Mouse (Mus musculus) kidney, adult 8-10 months (tissue): Measurements from ENCODE around the gene Ccser1.
"Not testable (repeated sequence)": the region's sequence is repeated elsewhere in the genome, so short reads cannot be mapped to it uniquely, and the experiment has no call there.

Experiments
- DNase-seq, 2 experiments: peaks; one replicate each; pipeline ENCODE4 v3.0.0; 2022

Ccser1 gene

DNA sequence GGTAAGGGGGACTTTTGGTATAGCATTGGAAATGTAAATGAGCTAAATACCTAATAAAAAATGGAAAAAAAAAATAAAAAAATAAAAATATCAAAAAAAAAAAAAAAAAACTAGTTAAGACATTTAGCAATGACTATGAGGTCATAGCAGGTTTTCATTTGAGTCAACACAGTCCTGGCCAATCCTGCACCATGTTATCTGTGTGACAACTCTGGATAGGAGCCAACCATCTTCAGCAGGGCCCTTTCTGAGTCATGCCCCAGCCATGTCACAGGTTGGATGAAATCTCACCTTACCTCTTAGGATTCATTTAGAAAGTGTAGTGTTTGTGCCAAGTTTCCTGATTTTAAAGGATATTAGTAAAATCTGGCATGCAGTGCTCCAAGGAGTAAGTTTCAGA is 45.2 kb downstream of the Ccser1 start:
- DNase-seq, result no peak

DNA sequence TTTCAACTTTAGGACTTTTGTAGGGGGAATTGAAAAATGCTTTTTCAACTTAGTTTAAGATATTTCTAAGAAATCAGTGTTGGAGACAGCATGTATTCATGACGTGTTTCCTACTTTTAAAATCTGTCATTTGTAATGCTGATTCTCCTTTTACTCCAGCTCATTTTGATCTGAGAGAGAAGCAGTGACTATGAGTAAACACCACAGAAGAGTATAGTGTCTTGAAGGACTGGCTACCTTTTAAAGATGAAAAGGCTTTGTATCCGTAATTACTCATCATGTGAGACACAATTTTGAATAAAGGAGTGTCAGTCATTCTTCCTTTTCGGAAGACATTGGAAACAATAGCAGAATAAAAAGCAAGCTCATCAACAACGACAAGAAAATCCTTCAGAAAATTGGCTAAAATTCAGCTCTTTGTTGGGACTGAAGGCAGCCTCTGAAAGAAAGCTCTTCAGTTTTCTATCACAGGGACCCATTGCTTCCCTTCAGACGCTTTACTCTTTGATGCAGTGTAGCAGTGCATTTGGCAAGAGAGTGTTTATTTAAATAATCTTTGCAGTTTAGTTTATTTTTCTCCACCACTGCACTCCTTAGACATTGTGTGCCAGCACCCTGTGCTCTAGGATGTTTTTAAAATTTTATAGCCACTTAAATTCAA is 50.1 kb downstream of the Ccser1 start:
- DNase-seq, result no peak

DNA sequence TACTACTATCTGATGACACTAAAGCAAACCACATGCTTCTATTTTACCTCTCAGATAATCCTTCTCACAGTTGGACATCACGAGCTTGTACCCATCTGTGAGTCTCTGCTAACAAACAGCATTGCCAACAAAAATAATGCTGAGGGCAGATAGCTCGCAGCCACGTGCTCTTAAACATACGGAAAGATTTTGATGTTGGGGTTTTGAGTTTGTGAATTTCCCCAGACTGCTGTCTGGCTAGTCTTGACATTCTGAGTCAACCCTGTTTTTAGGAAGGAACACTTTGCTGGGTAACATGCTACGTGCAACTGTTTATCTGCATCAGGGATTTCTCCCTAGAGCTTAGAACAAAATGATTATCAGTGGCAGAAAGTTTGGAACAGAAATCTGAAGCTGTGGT is 52.9 kb downstream of the Ccser1 start:
- DNase-seq, result no peak

DNA sequence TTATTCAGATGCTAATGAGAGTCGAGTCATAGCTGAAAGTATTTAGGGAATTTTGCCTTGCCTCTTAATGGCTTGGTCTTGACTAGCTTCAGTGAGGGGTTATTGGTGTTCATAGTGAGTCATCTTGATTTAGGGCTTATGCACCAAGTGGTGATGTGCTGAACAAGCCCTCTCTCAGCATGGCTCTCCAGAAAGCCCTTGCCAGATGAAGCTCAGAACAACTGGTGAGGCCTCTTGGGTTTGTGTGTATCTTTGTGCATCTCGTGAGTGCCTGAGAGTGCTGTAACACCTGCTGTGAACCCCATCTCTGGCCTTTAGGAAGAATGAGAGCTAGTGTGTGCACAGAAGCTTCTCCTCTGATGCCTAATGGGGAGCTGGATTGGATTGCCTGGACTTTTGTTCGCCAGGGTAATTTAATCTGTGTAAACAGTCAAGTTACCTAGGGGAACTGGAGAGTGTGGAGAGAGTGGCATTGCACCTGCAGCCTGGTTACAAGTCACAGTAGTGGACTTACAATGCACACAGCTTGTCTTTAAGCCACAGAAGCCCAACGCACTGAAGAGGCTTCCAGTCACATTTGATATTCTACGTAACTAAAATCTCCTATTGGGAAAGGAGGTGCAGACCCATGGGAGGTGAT is 53.5 kb downstream of the Ccser1 start:
- DNase-seq, result no peak

DNA sequence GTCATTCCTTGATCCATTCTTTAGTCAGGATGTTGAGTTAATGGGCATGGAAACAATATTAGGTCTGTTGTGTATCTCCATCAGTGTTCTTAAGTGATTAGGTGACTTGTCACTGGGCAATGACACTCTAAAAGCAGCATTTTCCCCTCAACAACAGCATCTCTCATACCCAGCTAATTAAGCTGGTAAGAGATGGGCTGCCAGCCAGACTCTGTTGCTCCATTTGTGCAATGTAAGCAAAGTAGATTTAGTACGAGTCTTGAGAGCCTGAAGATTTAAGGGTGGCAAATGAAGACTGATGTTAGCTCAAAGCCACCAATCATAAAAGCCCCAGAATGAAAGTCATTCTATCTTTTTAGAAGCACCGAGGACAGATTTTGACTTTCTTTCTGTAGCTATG is 60.5 kb downstream of the Ccser1 start:
- no peak for DNase-seq

DNA sequence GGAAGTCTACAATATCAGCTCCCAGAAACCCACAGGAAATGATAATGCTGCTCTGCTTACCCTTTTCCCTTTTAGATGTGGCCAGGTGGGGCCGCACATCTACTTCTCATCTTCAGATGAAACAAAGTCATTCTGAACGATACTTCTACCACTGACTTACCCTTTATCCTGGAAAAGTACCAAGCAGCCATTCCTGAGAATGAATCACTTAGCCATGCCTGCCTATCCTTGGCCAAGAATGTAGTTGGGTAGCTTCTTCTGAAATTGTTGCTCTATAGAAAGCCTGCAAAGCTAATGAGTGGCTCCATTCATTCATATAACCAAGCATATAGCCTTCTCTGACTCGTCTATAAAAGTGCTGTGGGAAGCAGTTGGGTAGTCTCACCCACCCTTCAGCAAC is 62.4 kb downstream of the Ccser1 start:
- DNase-seq, result no peak

DNA sequence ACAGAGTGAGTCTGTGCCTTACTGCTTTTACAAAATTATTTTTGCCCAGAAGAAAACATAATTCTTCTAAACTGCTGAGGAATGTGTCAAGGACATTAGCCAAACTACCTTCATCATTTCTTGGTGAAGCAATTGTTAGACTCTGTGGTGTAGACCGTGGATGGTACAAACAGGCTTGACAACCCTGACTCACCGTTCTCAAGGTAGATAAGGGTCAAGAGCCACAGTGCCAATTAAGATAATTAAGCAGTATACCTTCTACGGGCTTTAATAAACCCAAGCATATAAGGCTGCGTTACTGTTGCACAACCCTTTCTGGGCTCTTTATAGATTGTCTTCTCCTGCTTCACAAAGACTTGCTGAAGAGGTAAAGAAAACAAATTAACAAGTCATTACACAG is 66.4 kb downstream of the Ccser1 start:
- DNase-seq, result no peak

DNA sequence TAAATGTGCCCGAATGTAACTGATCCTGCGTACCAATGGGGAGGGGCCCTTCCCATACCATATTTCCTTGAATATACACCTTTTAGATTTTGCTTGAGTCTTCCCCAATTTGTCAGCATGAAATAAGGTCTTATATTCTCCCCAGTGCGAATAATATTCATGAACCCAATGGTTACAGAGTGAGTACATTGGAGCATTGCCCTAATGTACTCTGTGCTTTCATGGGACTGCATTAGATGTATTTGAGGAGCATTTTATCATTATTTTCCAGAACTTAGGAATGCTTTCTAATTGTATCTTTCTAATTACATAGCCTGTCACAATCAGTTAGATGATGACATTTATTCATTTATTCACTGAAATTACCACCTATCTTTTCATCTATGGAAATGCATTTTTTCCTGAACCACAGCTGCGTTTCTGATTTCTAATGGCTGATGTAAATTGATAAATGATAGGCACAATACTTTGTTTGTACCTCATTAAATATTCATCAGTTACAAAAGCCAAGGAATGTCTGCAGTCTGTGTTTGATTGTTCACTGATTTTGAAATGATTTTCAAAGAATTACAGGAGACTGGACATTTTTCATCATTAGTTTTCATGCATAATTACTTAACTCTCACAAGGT is 67.8 kb downstream of the Ccser1 start:
- DNase-seq, result no peak

DNA sequence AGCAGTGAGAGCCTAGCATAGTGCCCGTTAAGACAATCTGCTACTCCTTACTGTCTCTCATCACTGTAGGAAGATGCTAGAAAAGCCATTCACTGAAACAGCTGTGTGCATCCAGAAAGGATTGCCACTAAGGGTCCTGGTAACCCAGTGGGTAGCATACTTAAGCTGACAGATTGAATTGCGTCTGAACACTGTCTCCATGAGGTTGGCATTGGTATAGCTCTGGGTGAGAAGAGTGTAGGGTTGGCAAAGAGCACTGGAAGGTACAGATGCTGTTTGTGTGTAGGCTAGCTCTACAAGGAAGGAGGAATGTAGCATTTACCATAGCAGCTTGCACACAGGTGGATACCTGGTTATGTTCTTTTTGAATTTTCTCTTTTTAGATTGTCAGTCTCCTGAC is 68.6 kb downstream of the Ccser1 start:
- DNase-seq, result no peak

DNA sequence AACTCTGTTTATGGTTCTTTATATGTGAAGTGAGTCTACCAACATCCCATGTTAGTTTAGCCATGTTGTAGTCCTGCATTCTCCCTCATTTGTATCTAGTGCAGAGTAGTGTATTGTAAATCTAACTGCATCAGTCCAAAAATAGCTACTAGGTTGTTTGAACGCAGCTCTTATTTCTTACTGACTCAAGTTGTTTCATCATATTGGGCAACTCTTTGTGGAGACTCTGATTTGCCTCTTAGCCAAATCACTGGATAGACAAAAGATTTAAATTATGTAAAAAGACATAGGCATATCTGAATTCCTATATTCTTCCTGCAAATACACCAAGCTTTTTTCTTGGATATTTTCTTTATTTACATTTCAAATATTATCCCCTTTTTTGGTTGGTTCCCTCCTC is 71.1 kb downstream of the Ccser1 start:
- no peak for DNase-seq

DNA sequence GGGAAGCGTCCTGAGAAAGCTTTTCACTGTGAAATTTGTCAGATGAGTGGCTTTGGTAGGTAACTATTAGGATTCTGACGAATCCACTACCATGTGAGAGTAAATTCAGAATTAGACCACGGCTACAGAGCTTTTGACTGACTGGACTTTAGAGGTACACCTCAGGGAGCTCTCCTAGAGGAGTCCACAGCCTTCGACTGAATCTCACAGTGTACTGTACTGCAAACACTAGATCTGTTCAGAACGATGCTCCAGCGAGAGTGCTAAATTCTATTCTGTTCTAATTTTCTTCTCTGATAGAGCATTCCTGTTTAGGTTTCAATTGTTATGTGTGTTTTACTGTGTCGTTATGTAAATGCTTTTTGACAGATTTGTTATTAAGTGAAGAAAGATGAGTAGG is 72.8 kb downstream of the Ccser1 start:
- DNase-seq, result no peak

DNA sequence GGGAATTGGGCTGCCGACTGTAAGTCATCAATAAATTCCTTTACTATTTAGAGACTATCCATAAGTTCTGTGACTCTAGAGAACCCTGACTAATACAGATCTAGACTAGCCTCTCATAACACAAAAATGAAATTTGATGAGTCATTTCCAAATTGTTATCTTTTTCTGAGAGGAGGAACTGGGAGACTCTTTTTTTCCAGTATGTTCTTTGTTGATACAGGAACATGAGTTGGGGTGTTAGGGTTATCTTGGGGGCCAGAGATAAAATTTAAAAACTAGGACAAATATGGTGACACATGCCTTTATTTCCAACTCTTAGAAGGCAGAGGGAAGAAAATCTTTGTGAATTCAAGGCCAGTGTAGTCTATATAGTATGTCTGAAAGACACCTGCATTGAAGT is 75.8 kb downstream of the Ccser1 start:
- not testable (repeated sequence) for DNase-seq

DNA sequence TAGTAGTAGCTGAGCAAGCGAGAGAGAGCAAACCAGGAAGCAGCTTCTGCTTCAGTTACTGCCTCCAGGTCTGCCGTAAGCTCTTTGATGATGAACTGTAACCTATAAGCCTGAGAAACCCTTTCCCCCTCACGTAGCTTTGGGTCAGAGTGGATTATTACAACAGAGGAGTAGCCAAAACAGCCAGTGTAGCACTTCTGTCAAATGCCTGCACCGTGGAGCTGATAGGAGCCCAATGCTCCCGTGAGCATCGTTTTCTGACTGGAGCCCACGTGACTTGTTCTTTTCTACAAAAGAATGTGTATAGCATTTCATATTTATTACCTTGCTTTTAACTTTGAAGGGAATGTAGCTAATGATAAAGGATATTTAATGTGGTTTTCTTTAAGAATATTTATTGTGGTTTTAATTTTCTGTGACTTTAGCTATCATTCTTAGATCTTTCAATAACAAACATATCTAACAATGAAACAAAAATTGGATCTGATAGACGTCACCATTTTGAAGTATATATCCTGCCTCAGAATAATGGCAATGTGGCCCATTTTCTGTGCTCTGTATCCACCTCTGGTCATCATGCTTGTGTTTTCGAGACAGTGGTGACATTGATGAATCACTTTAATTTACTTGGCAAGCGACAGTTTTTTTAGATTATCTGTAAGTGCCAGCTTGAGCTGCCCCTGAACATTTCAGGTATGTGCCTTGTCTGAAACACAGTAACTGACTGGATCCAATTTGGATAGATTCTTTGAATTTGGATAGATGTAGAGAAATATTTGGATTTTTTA is 78.9 kb downstream of the Ccser1 start:
- no peak for DNase-seq

DNA sequence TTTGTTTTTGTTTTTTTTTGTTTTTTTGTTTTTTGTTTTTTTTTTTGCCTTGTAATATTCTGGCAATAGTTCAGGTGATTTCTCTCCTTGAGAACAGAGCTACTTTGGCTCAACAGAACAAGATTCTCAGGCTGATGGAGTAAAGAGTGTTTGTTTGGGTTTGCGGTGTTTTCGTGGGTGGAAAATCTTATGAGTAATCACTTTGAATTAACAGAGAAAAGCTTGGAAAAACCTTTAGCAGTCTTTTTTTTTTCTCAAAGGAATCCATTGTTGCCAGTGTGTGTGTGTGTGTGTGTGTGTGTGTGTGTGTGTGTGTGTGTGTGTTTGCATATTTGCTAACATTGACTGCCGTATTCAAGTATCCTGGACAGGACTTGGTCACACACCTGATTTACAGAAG is 81.3 kb downstream of the Ccser1 start:
- no peak for DNase-seq

DNA sequence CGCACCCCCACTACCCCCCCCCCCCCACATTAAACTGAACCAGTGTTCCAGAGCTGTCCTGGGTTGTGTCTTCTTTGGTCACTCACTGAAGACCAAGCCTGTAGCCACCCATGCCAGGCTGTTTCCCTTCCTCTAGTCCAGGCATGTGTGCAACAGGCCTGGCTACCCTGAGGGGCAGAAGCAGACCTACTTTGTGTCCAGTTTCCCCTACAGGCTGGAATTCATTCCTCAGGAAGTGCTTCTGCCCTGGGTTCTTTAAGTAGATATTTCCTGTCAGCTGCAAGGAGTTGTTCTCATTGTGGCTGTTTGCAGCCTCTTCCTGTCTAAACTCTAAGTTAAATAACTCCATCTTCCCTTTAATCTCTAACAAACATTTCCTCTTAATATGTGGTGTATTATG is 82.3 kb downstream of the Ccser1 start:
- no peak for DNase-seq

DNA sequence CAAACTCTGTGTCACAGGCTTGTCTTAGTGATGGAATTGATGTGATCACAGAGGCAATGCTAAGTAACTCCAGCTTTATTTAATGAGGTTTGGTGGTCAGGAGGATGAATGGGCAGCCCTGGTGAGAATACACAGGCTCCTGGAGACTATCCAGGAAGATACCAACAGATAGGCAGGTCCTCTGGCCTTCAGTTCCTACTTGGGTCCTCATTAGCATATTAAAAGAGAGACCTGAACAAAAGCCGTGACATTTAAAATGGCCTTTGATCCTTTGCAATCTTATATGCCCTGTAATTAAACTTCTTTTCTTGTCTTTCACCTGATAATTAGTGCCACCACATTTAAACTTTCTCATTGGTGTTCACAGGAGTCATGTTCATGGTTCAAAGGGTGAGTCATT is 83.2 kb downstream of the Ccser1 start:
- DNase-seq, result no peak

DNA sequence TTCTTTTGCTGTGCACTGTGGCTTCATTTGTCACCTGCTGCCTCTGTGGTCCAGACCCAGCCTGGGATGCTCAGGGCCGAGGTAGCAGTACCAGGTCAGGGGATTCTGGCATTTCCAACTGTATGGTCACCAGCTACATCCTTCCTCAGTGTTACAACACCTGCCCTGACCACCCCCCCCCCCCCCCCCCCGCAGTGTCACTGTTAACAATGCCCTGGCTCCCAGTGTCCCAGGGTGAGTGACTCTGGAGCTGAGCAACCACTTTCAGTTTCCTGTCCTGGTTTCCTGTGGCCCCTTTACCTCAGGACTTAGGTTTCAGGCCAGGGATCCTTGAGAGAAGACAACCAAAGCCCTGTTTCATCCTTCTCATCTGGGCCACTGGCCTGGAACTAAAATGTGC is 90.9 kb downstream of the Ccser1 start:
- DNase-seq, result no peak

DNA sequence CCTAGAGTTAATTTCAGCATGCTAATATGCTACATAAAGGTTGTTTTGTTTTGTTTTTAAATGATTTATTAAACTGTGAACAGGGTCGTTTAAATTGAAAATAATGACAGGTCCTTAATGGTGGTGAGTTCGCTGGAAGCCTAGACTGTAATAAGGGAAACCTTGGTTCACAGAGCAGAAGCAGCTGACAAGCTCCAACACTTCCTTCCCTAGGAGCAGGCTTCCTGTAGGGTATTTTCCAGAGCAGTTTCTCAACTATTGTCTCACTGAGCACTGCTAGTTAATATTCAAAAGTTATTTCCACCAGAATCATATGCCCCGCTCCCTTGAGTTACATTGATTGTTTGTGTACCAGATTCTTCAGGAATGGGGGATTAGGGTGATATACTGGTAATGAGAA is 93.3 kb downstream of the Ccser1 start:
- DNase-seq, result no peak

DNA sequence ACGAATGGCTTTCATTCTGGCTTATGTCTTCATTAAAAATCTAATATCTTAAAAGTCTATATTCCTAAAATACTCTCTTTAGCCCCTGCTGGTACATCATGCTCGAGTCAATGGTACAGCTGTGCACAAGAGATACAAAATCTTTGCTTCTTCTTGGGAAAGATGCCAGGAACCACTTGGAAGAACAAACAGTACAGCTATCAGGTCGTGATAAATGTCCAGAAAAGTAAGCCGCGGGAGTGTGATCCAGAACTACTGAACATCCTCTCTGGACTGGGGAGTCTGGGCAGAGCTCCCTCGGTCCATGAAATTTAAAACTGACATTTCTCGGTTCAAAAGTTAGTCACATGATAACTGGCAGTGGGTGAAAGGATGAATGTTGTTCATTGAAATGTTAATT is 99.4 kb downstream of the Ccser1 start:
- no peak for DNase-seq

DNA sequence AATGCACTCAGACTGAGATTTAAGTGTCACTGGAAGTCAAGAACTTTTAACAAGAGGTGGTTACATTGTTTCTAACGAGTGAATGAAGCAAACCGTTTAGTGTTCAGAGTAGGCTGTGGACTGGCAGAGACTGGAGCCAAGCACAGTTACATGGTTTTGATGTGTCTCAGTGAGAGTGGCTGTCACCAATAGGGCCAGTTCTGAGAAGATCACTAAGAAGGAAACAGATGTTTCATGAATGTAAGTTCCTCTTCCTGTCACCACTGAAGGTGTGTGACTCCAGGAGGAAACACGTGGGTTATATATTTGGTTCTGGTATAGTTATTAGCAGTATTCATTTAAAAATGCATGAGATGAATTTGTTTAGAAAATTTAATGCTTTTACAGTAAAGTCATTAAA is 112.8 kb downstream of the Ccser1 start:
- DNase-seq, result no peak

DNA sequence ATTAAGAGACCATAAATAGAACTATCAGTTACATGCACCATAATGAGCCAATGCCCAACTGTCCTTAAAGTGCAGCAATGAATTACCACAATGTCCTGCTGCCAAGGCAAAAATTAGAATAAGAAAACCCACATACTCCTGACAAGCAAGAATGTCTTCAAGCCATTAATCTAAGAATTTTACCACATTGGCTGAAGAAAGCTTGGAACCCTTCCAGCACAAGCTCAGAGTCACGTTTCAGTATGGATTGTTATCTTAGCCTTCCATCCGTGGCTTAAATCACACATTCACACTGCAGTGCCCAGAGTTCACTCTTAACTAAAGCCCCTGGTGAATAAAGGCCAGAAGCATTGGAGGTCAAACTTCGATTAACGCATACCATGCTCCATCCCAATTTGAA is 115.4 kb downstream of the Ccser1 start:
- DNase-seq, result peak in 1 of 2 experiments; percentile 4

DNA sequence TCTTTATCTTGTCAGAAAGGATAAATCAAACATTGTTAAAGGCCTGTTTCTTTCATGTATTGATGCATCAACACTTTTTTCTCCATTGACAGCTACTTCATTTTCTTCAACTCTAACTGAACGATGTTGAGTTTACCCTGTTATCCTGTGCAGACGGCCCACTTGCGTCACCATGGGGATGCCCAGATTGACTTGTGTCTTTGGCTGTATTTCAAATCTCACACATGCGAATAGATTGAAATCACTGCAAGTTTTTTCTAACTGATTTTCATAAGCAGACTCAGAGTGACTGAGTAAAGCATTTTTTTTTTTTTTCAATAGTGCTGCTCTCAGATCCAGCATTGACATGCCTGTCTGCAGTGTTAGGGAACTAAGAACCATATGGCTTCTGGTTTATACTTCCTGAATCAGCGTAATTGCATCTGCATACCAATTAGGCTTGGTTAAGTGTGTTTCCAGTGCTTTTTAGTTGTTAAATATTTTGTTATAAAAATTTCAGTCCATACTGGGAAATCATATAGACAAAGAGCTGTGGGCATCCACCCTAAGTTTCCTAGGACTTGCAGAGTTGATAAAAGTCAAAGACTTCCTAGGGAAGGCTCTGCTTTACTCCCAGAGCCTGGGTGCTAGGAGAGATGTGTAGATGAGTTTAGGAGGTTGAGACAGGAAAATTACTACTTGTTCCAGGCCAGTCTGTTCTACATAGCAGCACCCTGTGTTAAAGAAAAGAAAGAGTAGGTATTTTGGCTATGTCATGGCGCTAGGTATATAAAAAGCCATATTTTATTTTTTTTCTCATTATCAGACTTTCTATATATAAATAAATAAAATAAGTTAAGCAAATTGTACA is 116.3 kb downstream of the Ccser1 start:
- DNase-seq, result no peak

DNA sequence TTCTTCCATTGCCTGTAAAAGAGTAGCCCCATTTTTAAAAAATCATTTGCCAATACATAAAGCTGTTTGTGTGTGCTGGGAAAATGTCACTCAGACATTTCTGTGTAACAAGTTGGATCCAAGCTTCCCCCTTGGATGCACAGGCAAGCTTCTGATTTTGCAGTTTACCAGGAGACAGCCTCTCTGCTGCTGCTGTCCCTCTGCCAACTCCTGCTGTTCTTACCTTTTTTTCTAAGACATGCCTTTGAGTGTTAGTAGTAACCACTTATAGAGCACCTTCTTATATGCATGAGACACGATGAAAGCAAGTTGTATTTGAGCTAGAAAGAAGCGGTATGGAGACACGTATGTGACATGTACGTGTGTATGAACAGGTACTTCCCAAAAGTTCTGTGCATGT is 120.3 kb downstream of the Ccser1 start:
- DNase-seq, result no peak
